Comparison of ENCODE assay signal across 15 mouse cellular contexts in the genomic region with DNA sequence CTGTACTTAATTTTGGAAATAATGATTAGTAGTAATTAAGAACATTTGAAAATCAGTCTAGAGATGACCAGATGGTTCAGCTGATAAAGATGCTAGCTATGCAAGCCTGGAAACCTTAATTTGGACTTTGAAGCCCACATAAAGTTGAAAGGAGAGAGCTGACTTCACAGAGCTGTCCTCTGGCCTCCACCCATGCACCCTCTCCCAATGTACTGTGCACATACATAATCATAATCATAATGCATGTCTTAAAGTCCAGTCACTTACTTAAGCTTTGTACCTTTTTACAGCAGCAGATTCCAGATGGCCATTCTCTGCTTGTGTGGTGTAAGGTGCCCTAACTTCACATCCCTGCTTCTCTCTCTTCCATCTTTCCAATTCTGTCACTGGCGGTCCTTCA.
"Had no signal": no experiment of that assay in that cellular context is flagged by ENCODE, and none has a peak within 500 bp of the region (broad histone marks: within the 10 kb centered on the region; RNA-seq: fewer than 3 reads in every experiment).

No protein-coding gene starts in this region.

- H3K27me3 ChIP-seq: neural tube, embryonic 15.5 days; stomach, embryonic 15.5 days had no signal

- H3K9ac ChIP-seq: neural tube, embryonic 15.5 days; stomach, embryonic 15.5 days had no signal

- H3K4me3 ChIP-seq: neural tube, embryonic 15.5 days; stomach, embryonic 15.5 days had no signal

- DNase-seq: retina, postnatal 1 day; right cerebral cortex, adult 18-20 months; right cerebral cortex, postnatal 14 days; right cerebral cortex, postnatal 25 days; right cerebral cortex, postnatal 4 days; spleen, adult 18-20 months; thymus, adult 18-20 months; thymus, adult 2 months; thymus, postnatal 14 days; thymus, postnatal 25 days; thymus, postnatal 36 days; thymus, postnatal 4 days had no signal

- H3K4me2 ChIP-seq: neural tube, embryonic 15.5 days; stomach, embryonic 15.5 days had no signal

- H3K36me3 ChIP-seq: neural tube, embryonic 15.5 days; stomach, embryonic 15.5 days had no signal

- H3K27ac ChIP-seq: neural tube, embryonic 15.5 days; stomach, embryonic 15.5 days; stomach, postnatal 0 days had no signal

- H3K9me3 ChIP-seq: neural tube, embryonic 15.5 days; stomach, embryonic 15.5 days had no signal
